Mouse (Mus musculus): Measurements from ENCODE around the gene Bpi.

The Bpi gene

DNA sequence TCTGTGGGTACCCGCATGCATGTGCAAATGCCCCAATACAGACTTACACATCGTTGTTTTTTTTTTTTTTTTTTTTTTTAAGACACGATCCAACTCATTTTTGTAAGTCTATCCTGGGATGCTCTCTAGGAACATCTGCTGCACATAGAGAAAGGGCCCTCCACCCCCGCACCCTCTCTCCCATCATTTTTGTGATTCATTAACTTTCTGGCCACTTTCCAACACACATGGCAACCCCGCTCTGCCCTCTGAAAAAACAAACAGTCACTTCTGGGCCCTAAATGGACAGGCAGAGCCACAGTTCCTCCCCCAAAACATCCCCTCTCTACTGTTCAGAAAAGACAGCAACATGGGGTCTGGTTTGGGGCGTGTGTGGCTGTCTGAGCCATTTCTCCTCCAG is 27.8 kb downstream of the Bpi start:
- DNase-seq (ENCODE audit: low read depth): no peak

DNA sequence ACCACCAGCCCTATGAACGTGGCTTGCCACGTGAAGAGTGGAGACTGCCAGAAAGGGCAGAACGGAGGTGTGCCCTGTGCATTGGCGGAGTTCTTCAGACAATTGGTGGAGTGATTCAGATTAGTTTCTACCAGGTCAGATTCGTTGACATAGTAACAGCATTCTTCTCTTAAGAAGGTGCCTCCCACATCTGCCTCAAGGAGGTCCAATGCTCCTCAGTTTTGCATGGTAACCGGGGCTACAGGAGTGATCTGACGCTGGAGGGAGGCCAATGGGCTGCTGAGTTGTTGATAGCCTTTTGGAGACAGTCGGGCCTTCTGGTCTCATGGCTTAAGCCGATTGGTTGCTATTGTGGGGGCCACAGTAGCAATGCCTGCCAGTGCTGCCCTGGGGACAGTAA is 37.8 kb downstream of the Bpi start:
- DNase-seq (ENCODE audit: low read depth): no peak

DNA sequence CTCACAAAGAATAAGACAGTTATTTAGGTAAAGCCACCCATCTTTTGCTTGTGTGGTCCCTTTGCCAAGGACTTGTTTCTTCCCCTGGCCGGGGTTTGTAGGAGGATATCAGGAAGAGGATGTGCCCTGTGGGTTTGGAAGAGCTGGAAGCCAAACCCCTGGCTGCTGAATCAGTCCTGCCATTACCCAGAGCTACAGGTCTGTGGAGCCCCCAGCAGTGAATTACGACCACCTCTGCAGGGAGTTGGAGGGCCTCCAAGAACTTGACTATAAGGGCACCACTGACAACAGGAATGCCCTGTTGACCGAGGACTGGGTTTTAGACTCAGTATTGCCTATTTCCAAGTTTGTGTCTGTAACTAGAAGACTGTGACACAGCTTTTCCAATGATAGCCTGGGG is 41.3 kb downstream of the Bpi start:
- DNase-seq (ENCODE audit: low read depth): no peak

DNA sequence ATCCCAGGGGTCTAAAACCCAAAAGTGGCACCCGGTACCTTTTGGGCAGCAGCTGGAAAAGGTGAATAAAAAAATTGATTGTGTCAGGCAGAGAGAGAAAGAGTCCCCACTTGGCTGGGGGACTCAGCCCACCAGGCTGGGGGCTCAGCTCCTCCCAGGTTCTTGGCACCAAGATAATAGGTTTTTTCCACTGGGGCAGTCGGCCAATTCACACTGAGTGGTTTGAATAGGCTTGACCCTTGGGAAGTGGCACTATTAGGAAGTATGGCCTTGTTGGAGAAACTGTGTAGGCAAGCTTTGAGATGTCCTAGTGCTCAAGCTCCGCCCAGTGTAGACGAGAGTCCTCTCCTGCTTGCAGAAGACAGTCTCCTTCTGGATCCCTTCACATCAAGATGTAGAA is 41.8 kb downstream of the Bpi start:
- DNase-seq (ENCODE audit: low read depth): no peak

DNA sequence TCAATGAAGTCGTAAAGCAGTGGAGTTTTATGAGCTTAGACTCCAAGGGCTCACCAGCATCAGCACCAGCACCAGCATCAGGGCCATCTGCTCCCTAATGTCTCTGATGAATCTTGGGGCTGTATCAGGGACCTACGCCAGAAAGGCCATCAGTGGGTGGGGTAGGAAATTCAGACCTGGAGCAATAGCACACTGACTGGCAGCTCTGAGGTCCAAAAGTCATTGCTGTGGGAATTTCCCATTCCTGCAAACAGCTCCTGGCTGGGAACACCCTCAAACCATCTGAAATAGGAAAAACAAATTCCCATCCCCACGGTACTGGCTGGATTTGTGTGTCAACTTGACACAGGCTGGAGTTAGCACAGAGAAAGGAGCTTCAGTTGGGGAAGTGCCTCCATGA is 44.9 kb downstream of the Bpi start:
- DNase-seq (ENCODE audit: low read depth): no peak

DNA sequence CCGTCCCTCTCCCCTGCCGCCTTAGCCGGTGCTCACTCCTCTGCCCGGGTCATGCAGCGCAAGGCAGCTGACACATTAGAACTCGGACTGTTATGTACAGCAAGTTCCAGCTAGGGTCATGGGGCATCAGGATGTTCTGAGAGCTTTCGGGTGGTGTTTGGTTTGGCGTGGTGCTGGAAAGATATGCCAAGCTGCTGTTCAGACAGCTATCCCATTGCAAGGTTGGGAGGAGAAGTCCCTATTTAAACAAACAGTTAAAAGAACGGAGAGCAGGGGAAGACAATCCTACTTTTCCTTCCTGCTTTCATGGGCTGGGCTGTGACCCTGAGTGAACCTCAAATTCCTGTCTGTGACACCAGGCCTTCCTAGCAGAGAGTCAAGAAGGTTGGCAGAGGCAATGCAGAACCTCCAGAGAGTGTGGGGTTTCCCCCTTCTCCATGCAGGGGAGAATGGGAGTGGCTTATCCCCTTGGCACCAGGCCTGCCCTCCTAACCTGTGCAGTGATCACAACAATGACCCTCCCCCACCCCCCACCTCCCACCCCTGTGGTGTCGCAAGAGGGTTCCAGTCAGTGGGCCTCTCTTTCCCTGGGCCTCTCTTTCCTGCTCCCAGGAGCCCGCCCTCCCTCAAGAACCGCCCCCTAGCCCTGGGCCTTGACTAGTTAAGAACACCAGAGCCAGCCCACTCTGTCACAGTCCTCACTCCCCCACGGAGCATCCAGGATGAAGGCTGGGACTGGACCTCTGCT is 48.2 kb downstream of the Bpi start, which contains the start of gene Lbp:
Lbp (plus strand) TSS at position 546 of the 748 bp plus-strand sequence.
- no peak for DNase-seq (ENCODE audit: low read depth)

DNA sequence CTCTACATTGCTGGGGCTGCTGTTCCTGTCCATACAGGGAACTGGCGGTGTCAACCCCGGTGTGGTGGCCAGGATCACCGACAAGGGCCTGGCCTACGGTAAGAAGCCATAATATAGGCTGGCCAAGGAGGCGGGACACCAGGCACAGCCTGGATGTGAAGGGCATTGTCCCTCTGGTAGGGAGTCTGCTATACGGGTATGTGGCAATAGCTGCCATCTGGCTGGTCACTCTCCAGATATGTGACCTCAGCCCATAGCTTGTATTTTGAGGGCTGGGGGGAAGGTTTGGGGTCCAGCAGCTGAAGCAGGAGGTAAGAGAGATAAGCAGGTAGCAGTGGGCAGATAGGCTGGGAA is 48.8 kb downstream of the Bpi start:
- no peak for DNase-seq (ENCODE audit: low read depth)

DNA sequence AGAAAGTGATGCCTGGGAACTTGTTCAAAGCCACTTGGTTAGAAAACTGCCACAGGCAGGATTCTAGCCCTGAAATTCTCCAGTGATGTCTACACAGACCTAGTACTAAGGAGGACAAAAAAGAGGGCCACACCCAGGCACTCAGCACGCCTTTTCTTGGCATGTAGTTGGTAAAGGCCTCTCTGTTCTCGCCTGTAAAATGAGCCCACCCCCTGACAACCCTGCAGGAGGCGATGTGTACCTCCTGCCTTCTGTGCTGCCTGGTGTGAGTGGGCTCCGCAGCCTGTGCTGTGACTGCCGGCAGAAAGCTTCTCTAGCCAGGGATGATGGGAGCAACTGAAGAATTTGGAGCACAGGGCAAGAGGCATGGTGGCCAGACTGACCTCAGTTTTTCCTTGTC is 50.4 kb downstream of the Bpi start:
- DNase-seq (ENCODE audit: low read depth): no peak

DNA sequence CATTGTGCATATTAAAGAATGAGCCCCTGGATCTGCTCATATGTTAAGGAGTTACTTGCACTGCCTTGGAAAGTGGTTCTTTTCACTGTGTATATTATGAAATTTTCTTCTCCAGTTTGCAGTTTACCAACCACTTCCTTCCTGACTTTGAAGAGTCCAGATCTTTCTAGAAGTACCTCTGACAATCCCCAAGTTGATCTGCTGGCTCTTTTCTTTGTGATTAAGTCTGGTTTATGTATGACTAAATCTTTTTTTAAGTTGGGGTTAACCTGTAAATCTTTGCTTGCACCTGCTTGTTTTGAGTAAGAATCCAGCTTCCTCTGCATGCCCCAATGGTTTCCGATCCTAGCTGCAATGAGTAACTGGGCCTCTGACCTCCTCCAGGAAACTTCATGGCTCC is 55.2 kb downstream of the Bpi start:
- peak; percentile 4 for DNase-seq (ENCODE audit: low read depth)

DNA sequence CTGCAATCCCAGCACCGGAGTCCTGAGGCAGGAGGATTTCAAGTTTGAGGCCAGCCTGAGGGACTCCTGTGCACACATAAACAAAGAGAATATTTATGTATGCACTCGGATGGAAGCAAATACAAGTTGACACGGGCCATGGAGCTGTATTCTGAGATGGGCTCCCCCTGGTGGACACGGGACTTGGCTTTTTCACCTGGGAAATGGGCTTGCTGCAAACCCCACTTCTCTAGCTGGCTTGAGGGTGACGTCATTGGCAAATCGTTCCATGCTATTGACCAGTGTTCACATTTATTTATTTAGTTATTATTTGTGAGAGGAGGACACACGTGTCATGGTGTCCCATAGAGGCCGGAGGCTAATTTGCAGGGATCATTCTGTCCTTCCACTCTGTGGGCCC is 58.5 kb downstream of the Bpi start:
- peak; percentile 57 for DNase-seq (ENCODE audit: low read depth)

DNA sequence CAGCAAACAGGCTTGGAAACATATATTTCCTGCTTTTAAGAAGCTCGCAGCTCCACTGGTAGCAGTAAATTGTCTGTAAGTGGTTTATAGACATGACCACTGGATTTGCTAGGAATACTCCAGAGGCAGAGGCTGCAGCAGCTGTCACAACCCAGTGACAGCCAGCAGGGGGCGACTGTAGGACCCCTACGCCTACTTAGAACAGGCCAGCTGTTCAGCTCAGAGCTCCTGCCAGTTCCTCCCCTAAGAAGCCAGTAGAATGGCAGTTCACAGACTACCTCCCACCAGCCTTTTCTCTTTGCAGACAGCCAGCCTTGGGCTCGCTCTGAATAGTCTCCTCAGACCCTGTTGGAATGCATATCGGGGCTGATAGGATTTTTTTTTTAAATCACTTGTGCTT is 59.1 kb downstream of the Bpi start:
- DNase-seq (ENCODE audit: low read depth): peak; percentile 60

DNA sequence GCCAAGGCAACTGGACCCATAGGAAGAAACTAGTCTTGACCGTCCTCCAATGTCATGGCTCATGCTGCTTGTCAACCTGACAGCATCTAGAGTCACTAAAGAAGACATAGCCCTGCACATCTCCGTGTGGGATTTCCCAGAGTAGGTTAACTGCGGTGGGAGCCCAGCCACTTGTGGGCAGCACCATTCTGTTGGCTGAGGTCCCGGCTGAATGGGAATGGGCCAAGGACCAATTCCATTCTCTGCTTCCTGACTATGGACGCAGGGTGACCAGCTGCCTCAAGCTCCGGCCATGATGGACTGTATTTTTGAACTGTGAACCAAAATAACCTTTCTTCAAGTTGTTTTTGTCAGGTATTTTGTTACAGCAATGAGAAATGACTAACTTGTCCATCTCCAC is 63.7 kb downstream of the Bpi start:
- DNase-seq (ENCODE audit: low read depth): no peak

DNA sequence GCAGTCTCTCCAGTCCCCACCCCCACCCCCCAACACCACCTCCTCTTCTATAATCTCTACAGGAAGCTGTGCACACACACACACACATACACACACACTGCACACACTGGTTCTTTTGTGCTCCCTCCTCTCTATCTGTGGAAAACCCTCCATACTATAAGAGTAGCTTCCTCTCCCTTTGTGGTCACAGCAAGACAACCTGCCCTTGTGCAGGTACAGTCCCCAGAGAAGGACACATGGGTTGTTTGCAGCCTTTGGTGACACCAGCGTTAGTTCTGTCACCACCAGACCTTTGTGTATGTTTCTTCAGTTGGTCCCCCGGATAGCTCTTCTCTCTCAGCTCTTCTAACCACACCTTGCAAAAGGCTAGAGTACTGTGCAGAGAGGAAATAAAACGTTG is 65.0 kb downstream of the Bpi start:
- DNase-seq (ENCODE audit: low read depth): peak; percentile 55

DNA sequence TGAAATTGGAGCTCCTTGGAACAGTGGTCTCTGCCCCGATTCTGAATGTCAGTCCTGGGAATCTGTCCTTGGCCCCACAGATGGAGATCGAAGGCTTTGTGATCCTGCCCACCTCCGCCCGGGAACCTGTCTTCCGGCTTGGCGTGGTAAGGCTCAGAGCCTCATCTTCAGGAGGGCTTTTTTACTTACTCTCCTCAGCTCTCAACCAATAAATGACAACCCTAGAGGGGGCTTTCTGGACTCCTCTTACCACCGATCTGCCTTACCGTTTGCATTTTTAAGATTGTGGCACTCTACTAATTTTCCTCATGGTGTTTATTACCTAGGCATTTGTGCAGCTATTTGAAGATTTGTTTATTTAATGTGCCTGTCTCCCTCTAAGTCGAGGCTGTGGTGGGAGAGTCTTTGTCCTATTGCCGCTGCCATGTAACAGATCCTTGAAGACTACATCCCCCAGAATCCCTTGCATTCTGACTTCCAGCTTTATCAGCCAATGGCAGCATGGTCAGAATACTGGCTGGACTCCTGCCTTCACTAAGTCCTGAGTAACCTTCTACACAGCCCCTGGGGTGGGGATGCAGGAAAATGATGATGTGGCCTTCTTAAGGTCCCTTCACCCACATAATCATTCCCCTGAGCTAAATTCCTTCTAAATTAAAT is 66.8 kb downstream of the Bpi start:
- no peak for DNase-seq (ENCODE audit: low read depth)

DNA sequence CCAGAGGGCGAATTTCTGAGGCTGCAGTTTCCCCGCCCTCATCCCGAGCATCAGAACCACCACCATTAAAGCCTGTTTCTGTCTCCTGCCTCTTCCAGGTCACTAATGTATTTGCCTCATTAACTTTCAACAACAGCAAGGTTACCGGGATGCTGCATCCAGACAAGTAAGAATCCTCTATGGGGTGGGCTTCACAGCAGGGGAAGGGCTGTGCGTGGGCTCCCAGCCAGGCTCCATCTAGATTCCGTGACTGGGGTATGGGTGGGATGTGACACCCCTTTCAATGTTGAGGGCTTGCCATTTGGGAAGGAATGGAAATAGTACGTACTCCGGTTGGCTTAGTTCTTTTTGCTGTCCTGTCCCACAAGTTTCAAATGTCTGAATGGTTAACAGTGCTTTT is 67.7 kb downstream of the Bpi start:
- no peak for DNase-seq (ENCODE audit: low read depth)
